Mouse (Mus musculus) liver, embryonic 14.5 days (tissue): ENCODE data around the gene Nlrp4f. TPM values are rescaled to one million over a fixed set of nuclear protein-coding genes. Genes with fewer than 3 reads are reported as not detected.

Experiments used
- ATAC-seq: fragments of 200-750 bp; cut with Nextera tagmentation; 2 replicates; pipeline ENCODE4 v1.8.0; 2017; ENCODE audit warnings: moderate number of reproducible peaks, mild to moderate bottlenecking, moderate library complexity; ENCODE audit not compliant: insufficient read depth
- DNase-seq, 3 experiments: peaks; one replicate each; pipeline ENCODE4 v3.0.0-alpha.2; 2012 to 2013; ENCODE audit warnings: low read depth in 3 of 3, low spot score in 3 of 3
- H3K27ac ChIP-seq: fragments of 300-500 bp; sonication (generic); 2 replicates; pipeline ENCODE4 v1.5.1; 2014; ENCODE audit warnings: moderate library complexity, mild to moderate bottlenecking, control low read depth, inconsistent platforms
- H3K27me3 ChIP-seq: fragments of 300-500 bp; sonication (generic); 2 replicates; pipeline ENCODE4 v1.6.1; 2014; ENCODE audit warnings: mild to moderate bottlenecking, low read length, moderate library complexity; ENCODE audit not compliant: control insufficient read depth, insufficient read depth
- H3K36me3 ChIP-seq: fragments of 300-500 bp; sonication (generic); replicated peaks from 2 replicates; pipeline ENCODE4 v1.6.1; 2014; ENCODE audit warnings: low read depth; ENCODE audit not compliant: control insufficient read depth, insufficient read depth
- H3K4me1 ChIP-seq, 2 experiments: fragments of 200-500 bp in 1 of 2; fragments of 300-500 bp in 1 of 2; sonication (generic) in 1 of 2; replicated peaks; 2 replicates each; pipeline ENCODE4 v1.6.1; 2012 to 2014; ENCODE audit warnings: antibody characterized with exemption in 1 of 2, inconsistent platforms in 1 of 2, low read length in 1 of 2; ENCODE audit not compliant: control insufficient read depth in 2 of 2, insufficient read depth in 2 of 2
- H3K4me2 ChIP-seq: fragments of 300-500 bp; sonication (generic); 2 replicates; pipeline ENCODE4 v1.6.1; 2014; ENCODE audit warnings: low read depth, mild to moderate bottlenecking, control low read depth, moderate library complexity
- H3K4me3 ChIP-seq, 2 experiments: fragments of 200-500 bp in 1 of 2; fragments of 300-500 bp in 1 of 2; sonication (generic) in 1 of 2; 2 replicates each; pipeline ENCODE4 v1.5.1; 2012 to 2014; ENCODE audit warnings: low read depth in 2 of 2, low read length in 2 of 2, mild to moderate bottlenecking in 2 of 2, control low read depth in 1 of 2, inconsistent platforms in 1 of 2, moderate library complexity in 1 of 2; ENCODE audit not compliant: insufficient read depth in 1 of 2
- H3K9ac ChIP-seq: fragments of 300-500 bp; sonication (generic); replicated peaks from 2 replicates; pipeline ENCODE4 v1.6.1; 2014; ENCODE audit warnings: mild to moderate bottlenecking, control low read depth, moderate library complexity
- H3K9me3 ChIP-seq: fragments of 300-500 bp; sonication (generic); 2 replicates; pipeline ENCODE4 v1.6.1; 2016; ENCODE audit warnings: low read length, mixed read lengths; ENCODE audit not compliant: control insufficient read depth
- CTCF ChIP-seq: IDR thresholded peaks from 2 replicates; pipeline ENCODE4 v1.5.1; 2016; ENCODE audit warnings: antibody characterized with exemption, low read depth, control low read depth
- EP300 ChIP-seq: IDR thresholded peaks from 2 replicates; pipeline ENCODE4 v1.6.1; 2016; ENCODE audit warnings: antibody characterized with exemption, low read depth
- WGBS: fragments of 180-500 bp; shearing (Covaris S2); extraction: QIAGEN DNeasy Blood & Tissue Kit; methylation state at CpG from one replicate; pipeline ENCODE4 v1.1.7; 2014; ENCODE audit not compliant: insufficient replicate concordance; 5-methylcytosine and 5-hydroxymethylcytosine counted together
- polyA plus RNA-seq, 2 experiments: library from polyadenylated mRNA; depleted of rRNA in 1 of 2; stranded (reverse) in 1 of 2; unstranded in 1 of 2; fragments of >200 nt; fragmentation: Nextera tagmentation in 1 of 2; extraction: Ambion mirVana in 1 of 2; gene quantifications; 2 replicates each; pipeline versions ENCODE4 v1.2.1 to v1.2.3; 2012 to 2014

Nlrp4f gene
- polyA plus RNA-seq, 2 experiments: 0.17 TPM; not detected in 1

DNA sequence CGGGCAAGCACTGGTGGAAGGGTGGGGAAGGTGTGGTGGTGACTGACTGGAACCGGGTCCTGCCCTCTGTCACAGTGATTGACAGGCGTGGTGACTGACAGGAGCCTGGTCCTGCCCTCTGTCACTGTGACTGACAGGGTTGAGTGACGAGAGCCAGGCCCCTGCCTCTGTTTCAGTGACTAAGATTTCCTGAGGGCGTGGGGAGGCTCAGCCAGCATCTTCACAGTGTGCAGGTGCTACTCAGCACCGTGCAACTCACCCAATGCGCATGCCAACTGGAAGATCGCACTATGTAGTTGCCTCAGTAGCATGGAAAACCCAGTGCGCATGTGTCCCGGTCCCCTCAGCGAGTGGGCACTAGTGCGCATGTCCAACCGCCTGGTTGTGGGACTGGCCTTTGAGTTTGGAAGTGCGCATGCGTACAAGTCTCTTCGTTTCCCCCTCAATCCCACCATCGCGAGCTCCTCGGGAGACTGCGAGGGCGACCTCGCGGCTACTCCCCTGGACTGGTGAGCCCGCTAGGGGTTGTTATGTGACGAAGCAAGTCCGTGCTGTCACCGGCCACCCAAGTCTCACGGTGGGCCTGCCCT lies 34.8 kb upstream of the Nlrp4f start:
- ATAC-seq (peak; percentile 88), DNase-seq (peak; percentile 88 to 91 (median 88))
- Histone ChIP-seq H3K9me3 (no peaks in the 10 kb centered on the region), H3K4me2 (peak overlapping the region; percentile 96), H3K4me1 (peaks cover 6 to 11% of the 10 kb centered on the region in 2 experiments), H3K27me3 (no peaks in the 10 kb centered on the region), H3K36me3 (no peaks in the 10 kb centered on the region), H3K27ac (peak overlapping the region; percentile 82), H3K9ac (peak overlapping the region; percentile 77), H3K4me3 (peak overlapping the region; percentile 79 to 84)
- WGBS: under 1% methylated on average over 28 of the region's 28 CpGs
- no peak for TF ChIP-seq EP300
- TF ChIP-seq CTCF: peak; percentile 16

DNA sequence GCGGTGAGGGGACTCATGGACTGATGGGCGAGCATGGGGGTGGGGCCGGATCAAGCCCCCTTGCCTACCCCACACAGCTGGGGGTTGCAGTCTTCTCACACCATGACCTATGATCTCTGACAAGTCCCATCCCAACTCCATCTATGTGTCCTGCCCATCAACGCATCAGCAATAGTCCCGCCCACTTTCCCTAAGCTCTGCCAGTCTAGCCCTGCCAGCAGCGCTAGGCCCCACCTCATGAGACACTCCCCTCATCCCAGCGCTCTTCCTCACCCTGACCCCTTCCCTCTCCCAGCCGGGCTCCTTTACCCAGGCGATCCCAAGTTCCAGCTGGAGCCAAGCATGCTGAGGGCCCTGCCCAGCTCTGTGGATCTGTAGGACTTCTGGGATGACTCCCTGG lies 31.4 kb upstream of the Nlrp4f start:
- Histone ChIP-seq H3K4me1 (peaks cover 4 to 7% of the 10 kb centered on the region in 2 experiments), H3K9ac (no peak overlapping the region), H3K4me3 (no peak overlapping the region), H3K36me3 (no peaks in the 10 kb centered on the region), H3K27ac (no peak overlapping the region), H3K9me3 (no peaks in the 10 kb centered on the region), H3K4me2 (no peak overlapping the region), H3K27me3 (no peaks in the 10 kb centered on the region)
- DNase-seq (no peak), ATAC-seq (no peak)
- TF ChIP-seq EP300: no peak
- no peak for TF ChIP-seq CTCF
- 65% methylated on average over 9 of the region's 9 CpGs for WGBS

DNA sequence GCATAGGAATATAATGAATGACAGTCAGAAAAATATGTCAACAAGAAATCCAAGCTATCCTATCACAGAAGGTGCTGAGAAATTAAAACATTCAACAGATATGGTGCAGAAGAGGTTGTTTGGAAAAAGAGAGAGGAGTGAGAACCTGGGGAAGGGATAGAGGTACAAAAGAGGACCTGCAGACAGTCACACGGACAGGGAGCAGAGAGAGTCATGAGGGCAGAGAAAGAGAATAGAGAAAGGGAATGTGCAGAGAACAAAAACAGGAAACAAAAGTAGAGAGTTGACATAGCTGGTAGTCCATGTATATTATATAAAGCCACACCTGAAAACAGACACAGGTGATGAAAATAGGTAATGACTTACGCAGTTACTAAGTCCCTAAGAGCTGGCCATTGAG lies 20.9 kb upstream of the Nlrp4f start:
- DNase-seq (no peak), ATAC-seq (no peak)
- Histone ChIP-seq H3K4me3 (no peak overlapping the region), H3K27me3 (no peaks in the 10 kb centered on the region), H3K36me3 (no peaks in the 10 kb centered on the region), H3K9ac (no peak overlapping the region), H3K9me3 (no peaks in the 10 kb centered on the region), H3K4me1 (no peaks in the 10 kb centered on the region), H3K4me2 (no peak overlapping the region), H3K27ac (no peak overlapping the region)
- WGBS: 50% methylated on average over 2 of the region's 2 CpGs
- no peak for TF ChIP-seq CTCF
- no peak for TF ChIP-seq EP300

DNA sequence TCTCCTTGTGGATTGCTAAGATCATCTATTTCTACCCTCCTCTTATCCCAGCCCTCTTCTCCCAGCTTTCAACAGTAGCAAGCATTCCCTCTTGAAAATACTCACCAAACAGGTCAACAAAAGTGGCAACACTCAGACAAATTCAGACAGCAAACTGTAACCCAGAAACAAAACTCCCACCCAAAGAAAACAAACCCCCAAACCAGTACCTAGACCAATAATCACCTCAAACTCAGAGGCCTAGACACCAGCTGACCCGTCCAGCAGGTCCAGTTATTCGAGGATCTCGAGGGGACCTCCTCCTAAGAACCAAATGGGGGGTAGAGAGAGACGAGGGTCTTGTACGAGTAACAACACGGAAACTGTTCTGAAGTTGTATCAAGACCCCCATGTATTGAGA lies 20.2 kb upstream of the Nlrp4f start:
- Histone ChIP-seq H3K27ac (no peak overlapping the region), H3K4me3 (no peak overlapping the region), H3K4me2 (no peak overlapping the region), H3K36me3 (no peaks in the 10 kb centered on the region), H3K4me1 (no peaks in the 10 kb centered on the region), H3K9ac (no peak overlapping the region), H3K27me3 (no peaks in the 10 kb centered on the region), H3K9me3 (no peaks in the 10 kb centered on the region)
- no peak for TF ChIP-seq EP300
- TF ChIP-seq CTCF: no peak
- DNase-seq (no peak), ATAC-seq (no peak)
- 18% methylated on average over 6 of the region's 6 CpGs for WGBS

DNA sequence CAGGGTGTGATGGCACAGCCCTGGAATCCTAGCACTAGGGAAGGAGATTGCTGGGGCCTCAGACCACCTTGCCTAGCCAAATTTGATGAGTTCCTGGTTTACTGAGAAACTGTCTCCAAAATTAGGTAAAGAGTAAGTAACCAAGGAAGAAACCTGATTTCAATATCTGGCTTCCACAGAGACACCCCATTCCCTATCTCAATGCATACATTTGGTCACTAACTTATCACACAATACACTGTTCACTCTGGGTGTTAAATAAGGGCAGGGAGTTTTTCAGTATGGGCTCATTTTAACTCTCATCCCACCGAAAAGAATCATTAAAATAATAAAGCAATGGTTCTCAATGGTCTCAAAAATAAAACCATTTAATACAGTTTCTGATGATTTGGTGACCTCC lies 5.1 kb downstream of the Nlrp4f start:
- Histone ChIP-seq H3K27me3 (no peaks in the 10 kb centered on the region), H3K27ac (no peak overlapping the region), H3K36me3 (no peaks in the 10 kb centered on the region), H3K4me3 (no peak overlapping the region), H3K9ac (no peak overlapping the region), H3K9me3 (no peaks in the 10 kb centered on the region), H3K4me1 (no peaks in the 10 kb centered on the region), H3K4me2 (no peak overlapping the region)
- ATAC-seq (no peak), DNase-seq (no peak)
- 32% methylated on average over 1 of the region's 1 CpGs for WGBS
- TF ChIP-seq EP300: no peak
- TF ChIP-seq CTCF: no peak
